Mouse (Mus musculus) testis, adult 2 months (tissue): ENCODE results near the gene Pax7.

Source experiments
- CTCF ChIP-seq: fragments of 200-500 bp; IDR thresholded peaks from 2 replicates; pipeline ENCODE4 v1.5.1; 2012; ENCODE audit warnings: low read depth, mild to moderate bottlenecking, inconsistent platforms, low read length, moderate library complexity; ENCODE audit not compliant: control insufficient read depth, insufficient read depth, insufficient replicate concordance
- POLR2A ChIP-seq: fragments of 200-500 bp; IDR thresholded peaks from 2 replicates; pipeline ENCODE4 v1.6.1; 2012; ENCODE audit warnings: low read depth, mild to moderate bottlenecking, inconsistent platforms, low read length, moderate library complexity; ENCODE audit not compliant: control insufficient read depth

DNA sequence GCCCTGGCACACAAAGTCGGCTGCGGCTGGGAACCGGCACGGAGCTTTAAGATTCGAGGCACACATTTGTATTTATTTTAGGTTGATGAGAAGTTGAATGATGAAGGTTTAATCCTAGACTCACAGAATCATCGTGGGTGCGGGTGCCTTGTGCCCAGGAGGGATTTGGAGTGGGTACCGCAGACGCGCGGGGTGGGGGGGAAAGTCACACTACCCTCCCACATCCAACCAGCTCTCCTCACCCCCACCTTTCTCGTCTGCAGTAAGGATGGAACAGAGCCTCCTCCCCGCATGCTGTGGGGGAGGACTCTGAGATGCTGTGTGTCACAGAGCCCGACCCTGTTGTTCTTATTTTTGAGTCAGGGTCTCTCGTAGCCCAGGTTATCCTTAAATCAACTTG, 18.1 kb upstream of the Pax7 start:
- no peak for TF ChIP-seq POLR2A
- TF ChIP-seq CTCF, result no peak
